Mouse (Mus musculus) left cerebral cortex, postnatal 14 days (tissue): ENCODE data around the gene Sntb2. TPM values are rescaled to one million over a fixed set of nuclear protein-coding genes. Genes with fewer than 3 reads are reported as not detected.
"Not testable (repeated sequence)": the region's sequence is repeated elsewhere in the genome, so short reads cannot be mapped to it uniquely, and the experiment has no call there.

Experiments used
- DNase-seq, 2 experiments: peaks; one replicate each; pipeline ENCODE4 v3.0.0; 2021 to 2022; ENCODE audit warnings: low spot score in 2 of 2, mixed read lengths in 1 of 2
- intact Hi-C: fragments of 180-260 bp; cut with DNase I; formaldehyde crosslinking; loops from one replicate; pipeline ENCODE4 v1.15.1; 2025
- total RNA-seq, 2 experiments: library from RNA; stranded (reverse); gene quantifications; 2 replicates each; pipeline ENCODE4 v1.2.3; 2021

Sntb2 gene
- total RNA-seq, 2 experiments from 2014 or later, result 8.1 to 10.7 TPM

DNA sequence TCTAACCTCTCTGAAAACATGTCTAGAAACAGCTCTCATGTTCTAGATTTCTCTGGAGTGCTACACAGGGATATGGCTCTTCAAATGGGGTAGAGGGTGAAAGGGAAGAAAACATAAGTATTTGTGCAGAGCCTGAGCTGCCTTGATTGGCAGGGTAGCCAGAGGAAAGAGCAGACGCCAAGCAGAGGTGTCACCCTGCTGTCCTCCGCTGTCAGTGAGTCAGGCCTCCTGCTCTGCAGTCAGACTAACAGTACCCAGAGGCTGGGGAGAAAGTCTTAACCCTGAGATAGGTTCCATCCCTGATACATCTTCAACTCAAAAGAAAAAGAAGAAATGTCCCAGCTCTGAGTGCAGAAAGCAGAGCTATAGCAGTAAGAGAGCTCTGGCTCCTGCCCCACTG, 77.1 kb downstream of the Sntb2 start:
- intact Hi-C loops, result no loop called here
- no peak for DNase-seq

DNA sequence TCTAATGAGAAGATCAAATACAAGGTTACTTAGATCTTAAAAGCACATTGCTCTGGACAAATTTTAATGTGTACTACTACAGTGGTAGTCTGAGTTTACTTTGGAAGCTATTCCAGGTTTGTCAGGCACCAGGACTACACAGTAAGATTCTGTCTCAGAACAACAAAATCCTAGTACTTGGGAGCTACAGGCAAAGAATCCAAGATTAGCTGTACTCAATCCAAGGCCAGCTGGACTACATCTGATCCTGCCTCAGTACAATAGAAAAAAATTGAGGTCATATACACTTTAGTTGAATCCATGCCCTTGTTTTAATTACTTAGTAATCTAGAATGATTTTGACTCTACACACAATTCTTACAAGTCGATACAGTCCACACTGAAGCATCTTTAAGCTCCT, 79.4 kb downstream of the Sntb2 start:
- intact Hi-C loops, result no loop called here

DNA sequence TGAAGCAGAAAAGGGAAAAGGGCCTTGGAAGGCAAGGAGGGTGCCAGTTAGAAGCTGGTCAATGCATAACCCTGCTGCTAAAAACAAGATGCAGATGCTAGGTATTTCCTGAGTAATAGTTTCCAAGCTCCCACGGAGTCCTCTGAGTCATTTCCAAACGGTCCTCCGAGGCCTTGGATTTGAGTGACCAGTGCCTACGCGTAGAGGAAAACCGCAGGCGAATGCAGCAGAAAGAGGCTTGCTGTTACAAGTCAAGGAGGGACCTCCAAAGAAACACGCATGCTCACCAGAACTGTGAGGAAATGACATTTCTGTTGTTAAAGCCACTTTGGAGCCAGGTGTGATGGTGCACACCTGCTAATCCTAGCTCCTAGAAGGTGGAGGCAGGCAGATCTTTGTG, 87.9 kb downstream of the Sntb2 start:
- intact Hi-C loops, result no loop called here

More for the DNA sequence above, 79.4 kb downstream of the Sntb2 start:
- no peak for DNase-seq

DNA sequence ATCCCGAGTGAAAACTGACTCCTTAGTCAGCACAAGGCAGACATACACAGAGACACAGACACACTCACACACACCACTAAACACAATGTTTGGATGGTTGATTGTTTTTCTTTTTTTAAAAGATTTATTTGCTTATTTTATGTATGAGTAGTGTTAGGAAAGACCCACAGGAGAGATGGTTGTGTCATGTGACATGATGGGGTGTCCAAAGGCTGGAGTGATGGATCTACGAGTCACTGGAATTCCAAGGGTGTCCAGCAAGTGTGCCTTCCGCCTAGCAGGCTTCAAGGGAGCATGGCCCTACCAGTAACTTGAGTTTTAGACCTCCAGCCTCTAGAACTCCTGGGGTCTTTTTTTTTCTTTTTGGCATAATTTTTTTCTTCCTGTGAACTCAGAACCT, 93.8 kb downstream of the Sntb2 start:
- intact Hi-C loops, result no loop called here
- no peak for DNase-seq

More for the DNA sequence above, 87.9 kb downstream of the Sntb2 start:
- DNase-seq, result no peak

DNA sequence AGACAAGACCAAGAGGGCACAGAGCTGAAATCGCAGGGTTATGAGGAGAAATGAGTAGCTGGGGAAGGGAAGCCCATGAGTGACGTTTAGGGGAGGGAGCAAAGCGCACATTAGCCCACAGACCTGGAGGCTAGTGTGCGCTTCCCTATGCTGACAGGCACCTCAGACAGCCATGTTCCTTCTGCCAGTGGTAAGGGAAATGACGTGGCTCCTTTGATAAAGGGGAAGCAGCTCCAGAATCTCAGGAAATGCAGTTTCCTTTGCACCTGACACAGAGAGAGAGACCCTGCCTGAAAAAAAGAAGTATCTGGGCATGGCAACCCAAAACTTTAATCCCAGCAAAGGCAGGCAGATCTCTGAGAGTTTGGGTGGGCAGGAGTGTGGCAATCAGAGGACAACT, 94.5 kb downstream of the Sntb2 start:
- intact Hi-C loops, result loop anchor here (10.0 kb wide), 1 partner anchor 345 kb away; the partner anchor contains the start of gene Tango6
- no peak for DNase-seq

DNA sequence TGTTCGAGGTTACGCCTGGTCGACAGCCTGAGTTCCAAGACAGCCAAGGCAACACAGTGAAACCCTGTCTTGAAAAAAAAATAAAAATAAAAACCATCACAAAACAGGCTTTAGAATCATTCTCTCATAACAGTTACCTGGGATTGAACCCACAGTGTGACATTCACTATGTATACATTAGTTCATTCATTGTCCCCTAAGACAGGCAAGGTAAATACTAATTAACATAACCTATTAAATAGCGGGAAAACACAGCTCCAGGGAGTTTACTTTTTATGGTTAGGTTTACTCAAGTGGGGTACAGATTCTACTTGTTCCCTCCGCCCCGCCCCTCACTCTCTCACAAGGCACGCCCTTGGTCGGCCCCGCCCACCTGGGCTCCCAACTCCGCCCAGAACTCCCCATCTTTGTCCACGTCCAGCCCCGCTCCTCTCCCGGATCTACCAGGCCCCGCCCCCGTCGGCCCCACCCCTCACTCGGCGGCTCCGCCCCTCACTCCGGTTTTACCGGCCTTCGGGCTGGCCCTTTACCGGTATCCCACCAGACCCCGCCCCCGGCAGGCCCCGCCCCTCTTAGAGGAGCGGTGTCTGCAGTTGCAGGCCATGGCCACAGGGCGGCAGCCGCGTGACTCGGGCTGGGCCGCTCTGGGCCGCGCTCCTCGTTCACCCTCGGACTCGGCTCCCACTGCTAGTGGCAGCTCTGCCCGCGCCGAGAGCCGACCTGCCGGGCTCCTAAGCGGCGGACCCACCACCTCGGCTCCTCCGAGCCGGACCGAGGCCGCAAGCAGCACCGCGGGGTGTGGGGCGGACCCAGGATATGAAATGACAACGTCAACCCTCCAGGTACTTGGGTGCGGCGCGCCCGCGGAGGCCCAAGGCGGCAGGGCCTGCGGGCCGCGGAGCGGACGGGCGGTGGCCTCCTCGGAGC, 95.4 kb downstream of the Sntb2 start, which contains the start of gene Vps4a:
Vps4a (plus strand) TSS at position 573 of the 927 bp plus-strand sequence.
- intact Hi-C loops, result loop anchor here (10.0 kb wide), 1 partner anchor 346 kb away; the partner anchor contains the start of gene Tango6
- peak; percentile 95 for DNase-seq

DNA sequence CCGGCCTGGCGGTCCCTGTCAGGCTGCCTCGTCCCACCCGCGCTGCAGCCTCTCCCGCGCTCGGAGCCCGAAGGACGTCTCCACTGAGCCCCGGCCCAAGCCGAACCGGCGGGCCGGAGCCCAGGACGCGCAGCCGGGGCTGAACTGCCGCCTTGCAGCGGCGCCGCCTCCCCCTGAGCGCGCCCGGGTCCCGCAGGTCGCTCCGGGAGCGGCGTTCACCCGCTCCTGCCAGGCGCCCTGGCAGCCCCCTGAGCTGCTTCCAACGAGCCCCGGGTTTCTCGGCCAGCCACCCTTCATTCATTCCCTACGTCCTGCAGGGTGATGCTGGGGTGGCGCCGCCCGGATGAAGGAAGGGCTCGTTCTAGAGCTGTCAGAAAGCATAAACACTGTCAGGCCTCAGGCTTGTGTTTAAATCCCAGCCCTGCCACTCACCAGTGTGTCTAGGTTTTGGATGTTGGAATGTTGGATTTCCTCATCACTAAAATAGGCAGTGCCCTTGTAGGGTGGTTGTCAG, 96.1 kb downstream of the Sntb2 start:
- DNase-seq, result peak in 1 of 2 experiments; percentile 16
- intact Hi-C loops, result loop anchor here (10.0 kb wide), 1 partner anchor 347 kb away; the partner anchor contains the start of gene Tango6

DNA sequence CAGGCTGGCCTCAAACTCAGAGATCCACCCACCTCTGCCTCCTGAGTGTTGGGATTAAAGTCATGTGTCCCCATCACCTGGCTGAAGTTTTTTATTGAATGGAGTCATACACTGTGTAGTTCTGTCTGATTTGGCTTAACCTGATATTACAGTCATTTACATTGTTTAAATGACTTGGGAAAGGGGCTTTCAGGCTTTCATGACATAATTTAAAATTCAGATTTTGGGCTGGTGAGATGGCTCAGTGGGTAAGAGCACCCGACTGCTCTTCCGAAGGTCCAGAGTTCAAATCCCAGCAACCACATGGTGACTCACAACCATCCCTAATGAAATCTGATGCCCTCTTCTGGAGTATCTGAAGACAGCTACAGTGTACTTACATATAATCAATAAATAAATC, 98.1 kb downstream of the Sntb2 start:
- intact Hi-C loops, result loop anchor here (10.0 kb wide), 1 partner anchor 349 kb away; the partner anchor contains the start of gene Tango6
- not testable (repeated sequence) for DNase-seq

DNA sequence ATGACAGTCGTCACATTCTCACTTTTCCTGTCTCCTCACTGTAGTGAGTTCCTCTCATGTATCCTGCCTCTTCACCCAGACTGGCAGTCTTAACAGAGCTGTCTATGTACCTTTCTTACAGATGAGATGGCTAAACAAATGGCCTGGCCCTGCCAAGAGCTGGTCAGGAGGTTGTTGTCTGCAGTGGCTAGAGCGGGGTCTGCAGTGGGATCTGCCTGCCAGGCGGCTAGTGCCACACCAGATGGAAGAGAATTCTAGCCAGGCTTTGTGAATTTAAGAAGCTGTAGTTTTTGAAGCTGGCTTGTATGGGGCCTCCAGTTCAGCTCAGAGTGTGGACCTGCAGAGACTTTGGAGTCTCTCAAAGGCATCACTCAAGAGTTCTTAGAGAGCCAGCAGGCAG, 100.1 kb downstream of the Sntb2 start:
- intact Hi-C loops, result loop anchor here (10.0 kb wide), 1 partner anchor 351 kb away; the partner anchor contains the start of gene Tango6
- no peak for DNase-seq

DNA sequence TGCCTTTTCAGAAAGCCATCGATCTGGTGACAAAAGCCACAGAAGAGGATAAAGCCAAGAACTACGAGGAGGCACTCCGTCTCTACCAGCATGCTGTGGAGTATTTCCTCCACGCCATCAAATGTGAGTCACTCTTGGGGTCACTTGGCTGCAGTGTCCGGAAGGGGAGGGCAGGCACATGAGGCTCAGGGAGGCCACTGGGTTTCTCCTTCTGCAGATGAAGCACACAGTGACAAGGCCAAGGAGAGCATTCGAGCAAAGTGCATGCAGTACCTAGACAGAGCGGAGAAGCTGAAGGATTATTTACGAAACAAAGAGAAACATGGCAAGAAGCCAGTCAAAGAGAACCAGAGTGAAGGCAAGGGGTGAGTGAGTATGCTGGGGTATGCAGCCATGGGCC, 101.1 kb downstream of the Sntb2 start:
- no peak for DNase-seq
- intact Hi-C loops, result loop anchor here (10.0 kb wide), 1 partner anchor 352 kb away; the partner anchor contains the start of gene Tango6

DNA sequence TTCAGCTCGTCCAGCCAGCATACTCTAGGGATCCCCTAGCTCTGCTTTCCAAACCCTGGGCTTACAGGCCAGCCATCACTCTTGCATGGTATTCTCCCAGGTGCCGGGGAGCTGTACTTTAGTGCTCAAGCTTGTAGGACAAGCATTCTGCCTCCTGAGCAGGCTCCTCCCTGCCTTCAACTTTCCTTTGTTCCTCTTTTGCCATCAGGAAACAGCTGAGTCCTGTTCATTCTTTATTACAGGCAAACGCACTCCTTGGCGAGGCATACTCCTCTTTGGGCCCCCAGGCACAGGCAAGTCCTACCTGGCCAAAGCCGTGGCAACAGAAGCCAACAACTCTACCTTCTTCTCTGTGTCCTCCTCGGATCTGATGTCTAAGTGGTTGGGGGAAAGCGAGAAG, 105.1 kb downstream of the Sntb2 start:
- intact Hi-C loops, result no loop called here
- DNase-seq, result no peak

DNA sequence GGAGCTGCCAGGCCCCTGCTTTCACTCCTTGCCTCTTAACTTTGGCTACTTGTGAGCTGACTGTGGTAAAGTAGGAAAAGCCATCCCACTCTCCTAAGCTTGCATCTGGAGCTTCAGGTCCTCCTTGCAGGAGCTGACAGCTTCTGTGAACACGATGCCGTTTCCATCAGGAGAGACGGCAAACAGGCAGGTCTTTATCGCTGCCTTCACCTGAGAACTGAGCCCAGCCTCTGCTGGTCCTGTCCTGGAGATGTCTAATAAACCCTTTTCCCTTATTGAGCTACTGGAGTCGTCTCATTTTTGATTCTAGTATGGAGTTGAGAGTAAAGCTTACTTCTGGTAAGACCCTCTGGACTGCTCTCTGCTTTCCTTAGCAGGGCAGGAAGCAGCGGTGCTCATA, 109.9 kb downstream of the Sntb2 start:
- intact Hi-C loops, result no loop called here

DNA sequence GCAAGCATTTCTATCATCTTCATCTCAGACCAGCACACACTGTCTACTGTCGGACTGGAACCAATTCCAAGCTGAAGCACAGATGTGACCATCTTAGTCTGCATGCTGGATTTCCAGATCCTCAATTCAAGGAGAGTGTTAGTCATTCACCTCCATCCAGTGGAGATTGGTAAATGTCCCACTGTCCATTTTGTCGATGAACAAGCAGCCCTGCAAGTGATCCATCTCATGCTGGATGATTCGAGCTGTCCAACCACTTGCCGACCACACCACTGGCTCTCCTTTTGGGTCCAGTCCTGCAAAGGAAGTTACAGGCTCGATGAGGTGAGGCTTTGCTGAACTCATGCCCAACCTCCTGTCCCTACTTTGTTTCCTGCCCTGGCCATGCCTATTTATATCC, 111.4 kb downstream of the Sntb2 start:
- no peak for DNase-seq
- intact Hi-C loops, result no loop called here

More for the DNA sequence above, 109.9 kb downstream of the Sntb2 start:
- DNase-seq, result no peak

DNA sequence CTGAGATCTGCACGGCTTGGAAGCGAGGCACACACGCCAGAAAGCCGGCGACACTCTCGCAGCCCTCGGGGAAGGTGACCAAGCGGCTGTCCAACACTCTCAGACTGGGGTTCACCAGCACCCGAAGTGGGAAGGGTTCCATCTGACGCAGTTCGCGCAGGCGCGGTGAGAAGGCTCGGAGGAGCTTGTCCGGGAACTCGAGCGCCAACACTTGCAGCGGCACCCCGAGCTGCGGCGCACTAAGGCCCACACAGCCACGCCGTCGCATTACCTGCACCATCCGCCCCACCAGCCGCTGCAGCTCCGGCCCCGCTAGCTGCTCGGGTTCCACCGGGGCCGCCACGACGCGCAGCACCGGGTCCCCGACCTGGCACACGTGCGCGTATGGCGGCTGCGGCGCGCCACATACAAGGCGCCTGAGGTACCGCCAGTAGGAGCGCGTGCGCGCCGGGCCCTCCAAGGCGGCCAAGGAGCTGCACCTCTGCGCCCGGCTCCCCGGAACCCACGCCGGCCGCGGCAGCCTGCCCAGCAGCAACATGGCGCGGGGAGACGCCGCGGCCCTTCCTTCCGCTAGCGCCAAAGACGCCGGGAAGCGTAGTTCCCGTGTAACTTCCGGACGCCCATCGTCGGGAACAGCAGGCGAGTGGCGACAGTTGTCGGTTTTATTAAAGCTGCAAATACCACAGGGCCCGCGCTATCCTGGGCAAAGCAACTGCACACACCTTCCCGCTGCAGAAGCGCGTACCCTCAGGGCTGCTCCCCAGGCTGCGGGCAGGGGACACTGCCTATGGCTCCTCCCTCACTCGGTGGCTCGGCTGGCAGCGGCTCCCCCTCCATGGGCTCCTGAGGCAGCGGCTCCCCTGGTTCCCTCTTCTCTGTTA, 112.8 kb downstream of the Sntb2 start, which contains the start of gene Pdf:
Pdf (minus strand) TSS at position 554 of the 881 bp plus-strand sequence.
- intact Hi-C loops, result no loop called here

DNA sequence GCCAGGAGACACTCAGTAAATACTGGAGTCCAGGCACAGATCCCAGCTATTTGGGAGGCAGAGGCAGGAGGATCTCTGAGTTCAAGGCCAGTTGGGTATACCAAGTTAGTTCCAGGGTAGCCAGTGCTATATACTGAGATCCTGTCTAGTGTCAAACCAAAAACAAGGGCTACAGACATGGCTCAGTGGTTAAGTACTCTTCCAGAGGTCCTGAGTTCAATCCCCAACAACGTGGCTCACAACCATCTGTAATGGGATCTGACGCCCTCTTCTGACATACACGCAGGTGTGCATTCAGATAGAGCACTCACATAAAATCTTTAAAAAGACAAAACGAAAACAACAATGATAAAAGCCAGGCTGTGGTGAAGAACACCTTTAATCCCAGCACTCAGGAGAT, 113.9 kb downstream of the Sntb2 start:
- intact Hi-C loops, result no loop called here
- no peak for DNase-seq

More for the DNA sequence above, 112.8 kb downstream of the Sntb2 start, which contains the start of gene Pdf:
- peak; percentile 85 to 88 for DNase-seq

DNA sequence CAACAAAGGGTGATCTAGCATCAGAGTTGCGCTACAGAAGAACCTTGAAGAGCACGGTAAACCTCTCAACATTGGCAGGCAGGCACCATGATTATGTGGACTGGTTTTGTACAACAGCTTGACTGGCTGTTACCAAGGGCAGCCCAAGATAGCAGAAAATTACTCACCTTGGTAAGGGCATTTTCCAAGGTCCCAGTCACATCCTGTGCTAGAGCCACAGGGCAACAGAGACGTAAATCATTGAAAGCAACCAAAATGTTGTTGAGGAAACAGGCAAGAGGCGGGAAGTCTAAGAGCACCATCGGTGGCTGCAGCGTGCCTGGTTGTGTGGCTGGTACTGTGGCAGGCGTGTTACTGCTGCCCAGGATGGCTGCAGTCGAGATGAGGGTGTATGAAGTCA, 116.5 kb downstream of the Sntb2 start:
- intact Hi-C loops, result no loop called here
- no peak for DNase-seq

DNA sequence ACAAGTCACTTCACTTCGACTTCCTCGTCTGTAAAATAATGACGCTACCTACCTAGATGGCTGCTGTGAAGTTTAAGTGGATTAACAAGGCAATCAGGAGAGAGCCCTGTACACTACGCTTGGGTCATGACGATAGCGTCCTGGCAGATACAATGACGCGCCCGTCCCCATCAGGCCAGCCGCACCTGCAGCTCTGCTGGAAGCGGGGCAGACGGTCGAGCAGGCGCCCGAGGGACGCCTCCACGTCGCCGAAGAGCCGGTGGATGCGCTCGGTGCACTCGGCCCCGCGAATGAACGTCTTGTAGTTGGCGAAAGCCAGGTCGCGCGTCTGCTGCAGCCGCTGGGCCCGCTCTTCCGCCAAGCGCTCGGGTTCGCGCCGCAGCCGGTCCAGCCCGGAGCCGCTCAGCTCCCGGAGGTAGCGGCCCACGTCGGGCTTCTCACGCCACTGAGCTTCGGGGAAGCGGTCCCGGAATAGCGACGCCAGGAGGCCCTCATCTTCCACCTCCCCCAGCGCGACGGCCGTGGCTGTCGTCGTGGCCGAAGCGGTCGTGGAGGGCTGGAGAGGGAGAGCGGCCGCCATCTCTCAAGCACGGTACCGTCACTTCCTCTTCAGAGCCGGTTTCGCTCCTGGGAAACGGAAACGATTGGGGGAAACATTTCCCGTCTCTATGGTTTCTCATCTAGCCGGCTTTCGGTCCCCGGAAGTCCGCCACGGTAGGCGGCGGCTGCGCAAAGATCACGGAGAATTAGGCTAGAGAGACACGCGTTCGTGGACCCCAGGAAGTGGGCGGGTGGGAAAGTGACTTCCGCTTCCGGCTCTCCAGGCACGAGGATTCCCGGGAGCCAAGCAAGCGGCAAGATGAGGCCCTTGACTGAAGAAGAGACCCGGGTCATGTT, 120.8 kb downstream of the Sntb2 start, which contains the start of the genes Cog8 and Nip7:
Cog8 (minus strand) TSS at position 614 of the 897 bp plus-strand sequence.
Nip7 (plus strand) TSS at position 802 of the 897 bp plus-strand sequence.
- peak; percentile 96 to 97 for DNase-seq
- intact Hi-C loops, result no loop called here

DNA sequence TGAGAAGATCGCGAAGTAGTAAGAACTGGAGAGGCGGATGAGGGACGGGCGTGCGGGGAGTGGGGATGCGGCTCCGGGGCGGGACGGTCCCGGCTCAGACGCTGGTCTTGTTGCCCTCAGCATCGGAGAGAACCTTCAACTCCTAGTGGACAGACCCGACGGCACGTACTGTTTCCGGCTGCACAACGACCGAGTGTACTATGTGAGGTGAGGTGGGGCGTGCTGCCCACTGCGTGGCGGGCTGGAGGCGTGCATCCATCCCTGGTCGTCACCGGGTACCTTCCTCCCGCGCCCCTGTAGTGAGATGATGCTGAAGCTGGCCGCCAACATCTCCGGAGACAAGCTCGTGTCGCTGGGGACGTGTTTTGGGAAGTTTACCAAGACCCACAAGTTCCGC, 121.4 kb downstream of the Sntb2 start:
- DNase-seq, result peak in 1 of 2 experiments; percentile 29
- intact Hi-C loops, result no loop called here
